Mouse (Mus musculus) midbrain, postnatal 0 days (tissue): ENCODE results near the gene Wnt7b. TPM values are rescaled to one million over a fixed set of nuclear protein-coding genes. Genes with fewer than 3 reads are reported as not detected.

Experiments used
- ATAC-seq: fragments of 200-750 bp; cut with Nextera tagmentation; 2 replicates; pipeline ENCODE4 v1.8.0; 2017; ENCODE audit warnings: moderate number of reproducible peaks, mild to moderate bottlenecking, moderate TSS enrichment, moderate library complexity; ENCODE audit not compliant: low FRiP score
- DNase-seq: peaks from one replicate; pipeline ENCODE4 v3.0.0-alpha.2; 2015; ENCODE audit warnings: low spot score
- H3K27ac ChIP-seq: fragments of 300-500 bp; sonication (generic); 2 replicates; pipeline ENCODE4 v1.5.1; 2014; ENCODE audit warnings: low read depth, mild to moderate bottlenecking, low read length, mixed read lengths
- H3K27me3 ChIP-seq: fragments of 300-500 bp; sonication (generic); 2 replicates; pipeline ENCODE4 v1.6.1; 2014; ENCODE audit warnings: low read length, control low read depth, mixed read lengths; ENCODE audit not compliant: insufficient read depth
- H3K36me3 ChIP-seq: fragments of 300-500 bp; sonication (generic); 2 replicates; pipeline ENCODE4 v1.6.1; 2014; ENCODE audit warnings: low read length, control low read depth, mixed read lengths; ENCODE audit not compliant: insufficient read depth
- H3K4me1 ChIP-seq: fragments of 300-500 bp; sonication (generic); 2 replicates; pipeline ENCODE4 v1.6.1; 2014; ENCODE audit warnings: mild to moderate bottlenecking, control low read depth, antibody characterized with exemption, low read length, mixed read lengths; ENCODE audit not compliant: insufficient read depth
- H3K4me2 ChIP-seq: fragments of 300-500 bp; sonication (generic); 2 replicates; pipeline ENCODE4 v1.6.1; 2014; ENCODE audit warnings: low read depth, mild to moderate bottlenecking, low read length, mixed read lengths; ENCODE audit not compliant: poor library complexity, severe bottlenecking
- H3K4me3 ChIP-seq: fragments of 300-500 bp; sonication (generic); 2 replicates; pipeline ENCODE4 v1.5.1; 2014; ENCODE audit warnings: low read depth, mild to moderate bottlenecking, low read length, moderate library complexity
- H3K9ac ChIP-seq: fragments of 300-500 bp; sonication (generic); replicated peaks from 2 replicates; pipeline ENCODE4 v1.6.1; 2014; ENCODE audit warnings: mild to moderate bottlenecking, low read length, moderate library complexity, mixed read lengths; ENCODE audit not compliant: poor library complexity, severe bottlenecking
- H3K9me3 ChIP-seq: fragments of 300-500 bp; sonication (generic); 2 replicates; pipeline ENCODE4 v1.6.1; 2016; ENCODE audit warnings: low read length, control low read depth
- CTCF ChIP-seq: IDR thresholded peaks from 2 replicates; pipeline ENCODE4 v1.5.1; 2016; ENCODE audit warnings: antibody characterized with exemption, mild to moderate bottlenecking
- WGBS: fragments of 180-500 bp; shearing (Covaris S2); extraction: QIAGEN DNeasy Blood & Tissue Kit; methylation state at CpG from one replicate; pipeline ENCODE4 v1.1.7; 2014; 5-methylcytosine and 5-hydroxymethylcytosine counted together
- polyA plus RNA-seq: library from polyadenylated mRNA; unstranded; fragments of >200 nt; fragmentation: Nextera tagmentation; extraction: Ambion mirVana; gene quantifications from 2 replicates; pipeline ENCODE4 v1.2.1, GENCODE M21; 2015
- total RNA-seq: library from RNA; depleted of rRNA; stranded (reverse); fragments of >200 nt; gene quantifications from 2 replicates; pipeline ENCODE4 v1.2.3, GENCODE M21; 2014

The Wnt7b gene
- total and polyA plus RNA-seq, 2 experiments from 2014 or later: 19.5 to 34.3 TPM

DNA sequence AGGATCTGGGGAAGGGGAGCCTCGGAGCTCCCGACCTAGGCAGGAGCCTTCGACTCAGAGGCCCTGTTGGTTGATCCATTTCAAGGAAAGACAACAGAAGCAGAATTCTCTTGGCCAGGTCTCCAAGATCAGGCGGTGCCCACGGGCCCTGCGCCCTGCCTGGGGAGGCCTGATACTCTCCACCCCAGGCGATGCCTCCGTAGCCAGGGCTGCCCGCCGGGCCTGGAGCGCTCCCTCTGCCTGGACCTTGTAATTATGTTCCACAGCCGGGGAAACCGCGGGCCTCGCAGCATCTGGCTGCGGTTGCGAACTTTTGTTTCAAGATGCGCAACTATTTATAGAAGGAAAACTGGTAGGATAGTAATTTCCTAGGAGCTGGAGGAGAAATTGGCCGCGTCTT lies 6.2 kb downstream of the Wnt7b start:
- peaks cover 11% of the 10 kb centered on the region; the same call in 1 of the 2 replicates for H3K4me1 ChIP-seq
- H3K9ac ChIP-seq: 0 out of 2 replicates have a peak overlapping the region, but pooled peaks have one; percentile 8
- 3% methylated on average over 20 of the region's 20 CpGs for WGBS
- no peaks in the 10 kb centered on the region for H3K9me3 ChIP-seq
- H3K36me3 ChIP-seq: no peaks in the 10 kb centered on the region
- peak overlapping the region; percentile 46 for H3K4me3 ChIP-seq
- H3K4me2 ChIP-seq: peak overlapping the region; percentile 91
- peak overlapping the region; percentile 57 for H3K27ac ChIP-seq
- H3K27me3 ChIP-seq: peaks cover 53% of the 10 kb centered on the region
- DNase-seq (no peak), ATAC-seq (no peak)
- no peak for TF ChIP-seq CTCF

- H3K27me3 ChIP-seq: peaks cover 39% of the 10 kb centered on the region
- no peak overlapping the region for H3K4me2 ChIP-seq
- no peak overlapping the region for H3K27ac ChIP-seq
- TF ChIP-seq CTCF: no peak
- no peak overlapping the region for H3K4me3 ChIP-seq
- no peaks in the 10 kb centered on the region for H3K9me3 ChIP-seq
- no peak overlapping the region for H3K9ac ChIP-seq
- no peaks in the 10 kb centered on the region for H3K36me3 ChIP-seq
- ATAC-seq (no peak), DNase-seq (no peak)
- 86% methylated on average over 8 of the region's 8 CpGs for WGBS
- peaks cover 11% of the 10 kb centered on the region; the same call in 1 of the 2 replicates for H3K4me1 ChIP-seq
Observed at GRCm38 (mm10) chr15:85574558-85574957, 7.7 kb downstream of the Wnt7b start.

DNA sequence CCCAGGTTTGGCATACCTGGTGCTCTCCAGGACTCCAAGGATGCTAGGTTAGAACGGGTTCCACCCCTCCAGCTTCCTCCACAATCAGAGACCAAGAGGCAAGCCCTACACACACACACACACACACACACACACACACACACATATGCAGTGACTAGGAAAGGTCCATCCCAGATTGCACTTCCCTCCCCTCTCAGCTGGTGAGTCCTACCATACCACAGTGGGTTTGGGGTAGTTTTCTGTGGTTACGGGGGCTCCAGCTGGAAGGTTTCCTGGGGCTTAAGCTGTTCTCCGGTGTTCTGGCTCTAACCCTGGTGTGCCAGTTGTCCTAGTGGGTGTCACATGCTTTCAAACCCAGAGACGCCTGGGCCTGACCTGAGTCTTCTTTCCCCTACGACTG lies 8.2 kb downstream of the Wnt7b start:
- Histone ChIP-seq H3K27me3 (peaks cover 35% of the 10 kb centered on the region), H3K9ac (no peak overlapping the region), H3K36me3 (no peaks in the 10 kb centered on the region), H3K4me3 (no peak overlapping the region), H3K9me3 (no peaks in the 10 kb centered on the region), H3K4me2 (no peak overlapping the region), H3K4me1 (peaks cover 11% of the 10 kb centered on the region; the same call in 1 of the 2 replicates), H3K27ac (no peak overlapping the region)
- no peak for DNase-seq
- 67% methylated on average over 5 of the region's 5 CpGs for WGBS
- no peak for TF ChIP-seq CTCF
- no peak for ATAC-seq

GRCm38 (mm10) chr15:85572619-85573254 lies 9.5 kb downstream of the Wnt7b start:
- DNase-seq (peak; percentile 48), ATAC-seq (no peak)
- no peak for TF ChIP-seq CTCF
- Histone ChIP-seq H3K27me3 (peaks cover 25% of the 10 kb centered on the region), H3K36me3 (no peaks in the 10 kb centered on the region), H3K9ac (no peak overlapping the region), H3K4me1 (peaks cover 11% of the 10 kb centered on the region; the same call in 1 of the 2 replicates), H3K9me3 (no peaks in the 10 kb centered on the region), H3K4me3 (no peak overlapping the region), H3K4me2 (no peak overlapping the region), H3K27ac (no peak overlapping the region)
- 21% methylated on average over 8 of the region's 8 CpGs for WGBS

DNA sequence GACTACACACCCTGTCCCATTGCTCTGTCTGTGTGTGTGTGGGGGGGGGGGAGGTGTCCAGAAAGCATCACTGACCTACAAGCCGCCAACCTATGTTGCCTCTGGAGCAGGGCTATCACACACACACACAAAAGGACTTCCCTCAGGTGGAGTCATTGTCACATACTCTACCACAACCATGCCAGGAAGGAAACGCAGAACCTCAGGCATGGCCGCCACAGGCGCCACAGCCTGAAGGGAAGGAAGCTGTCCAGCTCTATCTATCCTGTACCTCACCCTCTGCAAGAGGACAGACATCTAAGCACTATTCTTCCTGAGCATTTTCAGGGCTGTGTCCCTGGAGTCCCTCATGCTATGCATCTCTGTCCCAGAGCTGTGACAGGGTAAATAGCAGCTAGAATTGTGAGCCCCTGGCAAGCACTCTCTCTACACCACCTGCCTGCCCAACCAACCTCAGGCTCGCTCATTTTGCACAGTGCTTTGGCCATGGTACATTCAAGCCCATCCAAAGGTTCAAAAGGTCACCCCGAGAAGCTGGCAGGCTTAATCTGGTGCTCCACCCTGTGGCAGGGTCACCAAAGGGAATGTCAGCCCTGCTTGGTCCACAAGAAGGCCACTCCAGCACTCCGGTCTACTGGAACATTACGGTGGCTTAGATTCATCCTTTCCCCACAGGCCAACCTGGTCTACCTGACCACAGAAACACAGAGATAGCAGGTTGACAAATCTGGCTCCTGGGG lies 12.1 kb downstream of the Wnt7b start:
- Histone ChIP-seq H3K27ac (no peak overlapping the region), H3K27me3 (peaks cover 2% of the 10 kb centered on the region; the same call in 1 of the 2 replicates), H3K9me3 (no peaks in the 10 kb centered on the region), H3K36me3 (no peaks in the 10 kb centered on the region), H3K9ac (no peak overlapping the region), H3K4me1 (no peaks in the 10 kb centered on the region), H3K4me2 (no peak overlapping the region), H3K4me3 (no peak overlapping the region)
- no peak for TF ChIP-seq CTCF
- ATAC-seq (no peak), DNase-seq (no peak)
- WGBS: 75% methylated on average over 8 of the region's 8 CpGs

GRCm38 (mm10) chr15:85569167-85569797 lies 13.0 kb downstream of the Wnt7b start:
- H3K9me3 ChIP-seq: no peaks in the 10 kb centered on the region
- WGBS: 56% methylated on average over 2 of the region's 2 CpGs
- H3K9ac ChIP-seq: no peak overlapping the region

More at GRCm38 (mm10) chr15:85569167-85569797, 13.0 kb downstream of the Wnt7b start:
- H3K4me2 ChIP-seq: no peak overlapping the region
- H3K27me3 ChIP-seq: no peaks in the 10 kb centered on the region
- H3K36me3 ChIP-seq: no peaks in the 10 kb centered on the region
- no peak for TF ChIP-seq CTCF
- H3K27ac ChIP-seq: no peak overlapping the region
- no peak overlapping the region for H3K4me3 ChIP-seq
- ATAC-seq (no peak), DNase-seq (peak; percentile 50)
- H3K4me1 ChIP-seq: no peaks in the 10 kb centered on the region
